Mouse (Mus musculus): Measurements from ENCODE around the gene Cd38.

GRCm38 (mm10) chr5:43921877-43922276 lies 53.5 kb downstream of the Cd38 start:
- TF ChIP-seq POLR2A (IDR thresholded peaks at IDR 0.05; ENCODE audit: control insufficient read depth, extremely low read depth, insufficient read depth, low read length, poor library complexity) (no peak), CTCF (IDR thresholded peaks at IDR 0.05; ENCODE audit: borderline replicate concordance, control insufficient read depth, extremely low read depth, insufficient read depth, low read length, poor library complexity) (no peak)
